Mouse (Mus musculus) thymus, adult 2 months (tissue): ENCODE data around the gene Lrrc4c.

Experiments
- CTCF ChIP-seq: fragments of 200-500 bp; IDR thresholded peaks from 2 replicates; pipeline ENCODE4 v1.5.1; 2012; ENCODE audit warnings: mild to moderate bottlenecking, control low read depth, low read length, moderate library complexity, borderline replicate concordance; ENCODE audit not compliant: control insufficient read depth, poor library complexity, insufficient read depth; ENCODE audit errors: extremely low read depth
- POLR2A ChIP-seq: fragments of 200-500 bp; IDR thresholded peaks from 2 replicates; pipeline ENCODE4 v1.6.1; 2012; ENCODE audit warnings: mild to moderate bottlenecking, low read length, control low read depth, moderate library complexity; ENCODE audit not compliant: control insufficient read depth, poor library complexity, insufficient read depth; ENCODE audit errors: extremely low read depth

GRCm38 (mm10) chr2:96547171-96547570, 229.2 kb downstream of the Lrrc4c start:
- TF ChIP-seq CTCF: no peak
- TF ChIP-seq POLR2A: no peak
